Mouse (Mus musculus) small intestine, adult 2 months (tissue): ENCODE measurements around the gene A1cf. TPM values are rescaled to one million over a fixed set of nuclear protein-coding genes. Genes with fewer than 3 reads are reported as not detected.

Experiments used
- H3K27ac ChIP-seq: fragments of 200-500 bp; 2 replicates; pipeline ENCODE4 v1.5.1; 2012; ENCODE audit warnings: low read depth, low read length, control low read depth, inconsistent platforms; ENCODE audit not compliant: insufficient read depth
- H3K27me3 ChIP-seq: fragments of 200-500 bp; 2 replicates; pipeline ENCODE4 v1.6.1; 2012; ENCODE audit warnings: mild to moderate bottlenecking, moderate library complexity, low read length, inconsistent platforms; ENCODE audit not compliant: control insufficient read depth, insufficient read depth
- H3K36me3 ChIP-seq: fragments of 200-500 bp; 2 replicates; pipeline ENCODE4 v1.6.1; 2012; ENCODE audit warnings: mild to moderate bottlenecking, low read length, control low read depth, inconsistent platforms; ENCODE audit not compliant: control insufficient read depth, insufficient read depth
- H3K4me1 ChIP-seq: fragments of 200-500 bp; 2 replicates; pipeline ENCODE4 v1.6.1; 2012; ENCODE audit warnings: low read length, inconsistent platforms, mixed read lengths; ENCODE audit not compliant: control insufficient read depth, insufficient read depth, insufficient read length
- H3K4me3 ChIP-seq: fragments of 200-500 bp; 2 replicates; pipeline ENCODE4 v1.5.1; 2012; ENCODE audit warnings: low read depth, mild to moderate bottlenecking, control low read depth, inconsistent platforms, low read length, moderate library complexity
- CTCF ChIP-seq: fragments of 200-500 bp; IDR thresholded peaks from 2 replicates; pipeline ENCODE4 v1.5.1; 2012; ENCODE audit warnings: low read depth, mild to moderate bottlenecking, control low read depth, inconsistent platforms, low read length, moderate library complexity, mixed read lengths; ENCODE audit not compliant: insufficient replicate concordance, insufficient read length; ENCODE audit errors: extremely low read depth
- POLR2A ChIP-seq: fragments of 200-500 bp; IDR thresholded peaks from 2 replicates; pipeline ENCODE4 v1.6.1; 2012; ENCODE audit warnings: low read depth, mild to moderate bottlenecking, control low read depth, inconsistent platforms, low read length, moderate library complexity
- WGBS: fragments of 180-500 bp; shearing (Covaris S2); methylation state at CpG from one replicate; pipeline ENCODE4 v1.1.7; 2018; 5-methylcytosine and 5-hydroxymethylcytosine counted together
- polyA plus RNA-seq: library from polyadenylated mRNA; depleted of rRNA; stranded (reverse); fragments of >200 nt; gene quantifications from 2 replicates; pipeline ENCODE4 v1.2.3, GENCODE M21; 2012

Gene A1cf
- polyA plus RNA-seq, 1 experiment: 35.2 TPM

DNA sequence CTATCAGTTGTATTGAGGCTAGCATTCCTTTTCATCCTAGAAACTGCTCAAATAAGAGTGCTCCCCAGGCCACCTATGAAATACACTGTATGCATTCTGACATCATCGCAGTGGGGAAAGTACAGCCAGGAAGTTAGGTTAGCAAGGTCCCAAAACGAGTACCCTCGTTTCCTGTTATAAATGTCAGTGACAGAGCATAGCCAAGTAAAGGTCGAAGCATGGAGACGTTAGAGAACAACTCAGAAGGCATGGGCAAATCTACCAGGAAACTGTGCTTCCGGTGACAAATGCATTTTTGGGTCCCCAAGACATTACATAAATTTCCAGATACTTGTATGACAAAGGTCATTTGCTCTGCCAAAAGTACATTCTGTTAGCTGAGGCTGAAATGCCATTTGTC lies 41.9 kb downstream of the A1cf start:
- WGBS: 65% methylated on average over 6 of the region's 6 CpGs
- peaks cover 17% of the 10 kb centered on the region for H3K36me3 ChIP-seq
- no peaks in the 10 kb centered on the region for H3K4me1 ChIP-seq
- TF ChIP-seq CTCF: no peak
- TF ChIP-seq POLR2A: no peak
- H3K27me3 ChIP-seq: no peaks in the 10 kb centered on the region
- no peak overlapping the region for H3K4me3 ChIP-seq
- no peak overlapping the region for H3K27ac ChIP-seq

DNA sequence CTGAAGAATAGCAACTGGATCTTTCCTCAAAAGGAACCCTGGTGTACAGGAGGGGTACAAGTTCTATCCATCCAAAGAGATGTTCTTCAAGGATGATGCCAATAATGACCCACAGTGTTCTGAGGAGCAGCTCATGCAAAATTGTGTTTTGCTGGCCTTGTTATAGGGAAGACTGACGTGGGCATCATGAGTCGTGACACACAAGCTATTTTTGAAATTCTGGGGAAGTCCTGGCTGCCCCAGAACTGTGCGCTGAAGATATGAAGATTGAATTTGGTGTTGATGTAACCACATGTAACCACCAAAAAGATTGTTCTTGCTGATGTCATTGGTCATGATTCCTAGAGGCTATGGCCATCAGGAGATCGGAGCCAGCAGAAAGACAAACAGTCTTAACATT lies 45.4 kb downstream of the A1cf start:
- H3K36me3 ChIP-seq: peaks cover 24% of the 10 kb centered on the region
- no peak overlapping the region for H3K27ac ChIP-seq
- no peaks in the 10 kb centered on the region for H3K4me1 ChIP-seq
- TF ChIP-seq CTCF: no peak
- TF ChIP-seq POLR2A: no peak
- H3K4me3 ChIP-seq: no peak overlapping the region
- H3K27me3 ChIP-seq: no peaks in the 10 kb centered on the region
- 81% methylated on average over 4 of the region's 4 CpGs for WGBS

DNA sequence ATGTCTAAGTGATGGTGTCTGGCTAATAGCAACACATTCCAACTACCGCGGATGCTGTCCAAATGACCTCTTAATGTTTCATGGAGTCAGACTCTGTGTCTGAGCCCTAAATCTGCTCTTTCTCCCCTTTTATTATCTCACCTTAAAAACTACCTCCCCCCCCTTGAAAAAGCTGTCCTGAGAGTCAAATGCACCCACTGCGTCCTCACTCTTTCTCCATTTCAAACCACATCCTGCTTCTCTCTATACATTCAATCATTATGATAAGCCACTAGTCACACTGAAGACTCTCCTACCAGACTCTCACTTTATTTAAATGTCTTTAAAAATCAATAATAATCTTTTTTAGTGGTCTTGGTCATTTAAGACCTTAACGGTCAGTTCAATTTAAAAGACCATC lies 51.8 kb downstream of the A1cf start:
- no peaks in the 10 kb centered on the region for H3K4me1 ChIP-seq
- 93% methylated on average over 4 of the region's 4 CpGs for WGBS
- H3K36me3 ChIP-seq: peaks cover 26% of the 10 kb centered on the region
- no peak for TF ChIP-seq POLR2A
- TF ChIP-seq CTCF: no peak
- no peak overlapping the region for H3K27ac ChIP-seq
- no peak overlapping the region for H3K4me3 ChIP-seq
- no peaks in the 10 kb centered on the region for H3K27me3 ChIP-seq

DNA sequence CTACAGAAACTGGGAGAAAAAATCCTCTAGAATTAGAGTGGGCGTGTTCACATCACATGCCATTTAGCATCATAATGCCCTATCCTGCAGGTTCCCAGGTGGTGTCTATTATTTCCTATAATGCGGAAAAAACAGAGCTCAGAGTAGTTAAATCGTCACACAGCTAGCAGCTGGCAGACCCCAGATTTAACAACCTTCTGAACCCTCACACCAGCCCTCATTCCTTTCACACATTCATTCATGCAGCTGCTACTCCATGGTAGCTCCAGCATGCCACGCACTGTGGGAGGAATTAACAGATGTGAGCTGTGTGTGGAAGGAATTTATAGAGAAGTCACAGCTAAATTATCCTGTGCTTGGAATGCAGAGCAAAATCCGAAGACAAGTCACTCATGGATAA lies 53.3 kb downstream of the A1cf start:
- H3K27me3 ChIP-seq: no peaks in the 10 kb centered on the region
- TF ChIP-seq CTCF (no peak), POLR2A (no peak)
- WGBS: 86% methylated on average over 5 of the region's 5 CpGs
- no peak overlapping the region for H3K4me3 ChIP-seq
- H3K36me3 ChIP-seq: peaks cover 28% of the 10 kb centered on the region
- no peaks in the 10 kb centered on the region for H3K4me1 ChIP-seq
- H3K27ac ChIP-seq: no peak overlapping the region

DNA sequence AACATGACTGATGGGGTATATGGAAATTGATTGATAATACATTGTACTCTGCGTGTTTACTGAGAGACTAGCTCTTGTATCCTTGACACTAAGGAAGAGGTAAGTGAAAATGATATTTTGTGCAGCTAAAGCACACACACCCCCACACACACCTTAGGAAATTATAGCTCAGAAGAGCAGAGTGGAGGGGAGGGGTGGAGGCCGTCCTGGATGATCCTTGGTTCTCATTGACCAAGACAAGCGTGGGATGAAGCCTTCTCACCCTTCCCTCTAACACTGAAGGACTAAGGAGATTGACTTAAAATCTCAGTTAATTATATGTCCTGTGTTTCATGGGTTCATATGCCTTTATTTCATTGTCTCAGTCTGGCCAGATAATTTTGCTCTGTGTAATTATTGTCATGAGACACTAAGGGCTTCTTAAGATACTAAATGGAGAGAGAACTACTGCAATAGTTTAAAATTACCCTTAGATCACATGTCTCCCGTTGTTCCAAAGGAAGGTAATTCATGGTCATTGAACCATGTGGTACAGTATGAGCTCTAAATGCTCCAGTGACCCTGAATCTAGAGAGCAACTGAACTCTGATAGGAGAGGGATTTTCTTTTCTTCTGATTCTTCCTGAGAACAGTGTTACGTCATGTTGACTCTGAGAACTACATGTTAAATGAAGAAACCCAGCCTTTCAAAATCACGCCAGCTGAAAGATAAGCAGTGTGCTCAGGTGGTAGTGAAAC lies 55.2 kb downstream of the A1cf start:
- Histone ChIP-seq H3K36me3 (peaks cover 34% of the 10 kb centered on the region), H3K27ac (no peak overlapping the region), H3K27me3 (no peaks in the 10 kb centered on the region), H3K4me3 (no peak overlapping the region), H3K4me1 (no peaks in the 10 kb centered on the region)
- TF ChIP-seq CTCF (no peak), POLR2A (no peak)
- WGBS: 84% methylated on average over 6 of the region's 6 CpGs

GRCm38 (mm10) chr19:31950793-31951489 lies 82.4 kb downstream of the A1cf start:
- no peak overlapping the region for H3K4me3 ChIP-seq
- H3K27ac ChIP-seq: no peak overlapping the region
- no peaks in the 10 kb centered on the region for H3K27me3 ChIP-seq
- no peak for TF ChIP-seq POLR2A
- H3K36me3 ChIP-seq: peaks cover 13% of the 10 kb centered on the region
- WGBS: 85% methylated on average over 7 of the region's 7 CpGs
- H3K4me1 ChIP-seq: peaks cover 1% of the 10 kb centered on the region; the same call in 1 of the 2 replicates

DNA sequence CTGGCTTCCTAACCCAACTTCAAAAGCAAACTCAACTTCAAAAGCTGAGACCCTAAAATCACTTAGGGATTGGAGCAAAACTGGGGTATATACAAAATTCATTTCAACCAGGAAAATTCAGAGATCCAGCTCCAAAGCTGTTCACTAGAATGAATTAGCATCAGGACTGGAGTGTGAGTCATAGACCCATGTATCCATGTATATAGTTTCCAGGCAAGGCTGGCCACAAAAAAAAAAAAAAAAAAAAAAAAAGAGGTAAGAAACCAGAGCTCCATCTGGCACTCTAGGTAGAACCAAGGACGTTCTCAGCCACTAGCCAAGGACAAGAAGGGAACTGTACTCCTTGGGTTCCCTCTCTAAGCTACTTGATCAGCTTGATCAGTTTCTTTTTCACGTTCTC lies 85.2 kb downstream of the A1cf start:
- Histone ChIP-seq H3K4me3 (no peak overlapping the region), H3K27ac (no peak overlapping the region), H3K4me1 (peaks cover 6% of the 10 kb centered on the region; the same call in 1 of the 2 replicates), H3K36me3 (0 out of 2 replicates have a peak, but pooled peaks cover 4% of the 10 kb centered on the region), H3K27me3 (no peaks in the 10 kb centered on the region)
- TF ChIP-seq CTCF (no peak), POLR2A (no peak)
- 79% methylated on average over 2 of the region's 2 CpGs for WGBS
